Mouse (Mus musculus): Measurements from ENCODE around the gene Cenpn.

DNA sequence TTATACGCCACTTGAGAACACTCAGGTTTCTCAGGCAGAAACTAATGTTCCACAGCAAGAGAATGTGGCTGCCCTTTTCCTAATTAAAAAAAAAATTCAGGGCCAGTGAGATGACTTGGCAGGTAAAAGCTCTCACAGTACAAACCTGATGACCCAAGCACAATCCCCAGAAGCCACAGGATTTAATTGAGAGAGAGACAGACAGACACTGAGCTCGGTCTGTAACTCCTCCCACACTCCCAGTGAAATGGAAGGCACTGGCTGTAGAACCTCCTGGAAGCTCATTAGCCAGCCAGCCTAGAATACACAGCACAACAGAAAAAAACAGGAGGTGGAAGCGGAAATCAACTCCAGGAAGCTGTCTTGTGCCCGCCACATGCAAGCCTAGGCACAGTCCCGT lies 54.1 kb downstream of the Cenpn start:
- TF ChIP-seq MYOG (IDR thresholded peaks at IDR 0.05; ENCODE audit: control insufficient read depth in 1 of 3, insufficient read depth in 1 of 3, insufficient read length in 2 of 3, low read depth in 2 of 3) (no peak), POLR2A (IDR thresholded peaks at IDR 0.05; ENCODE audit: insufficient read length, low read depth) (no peak), REST (IDR thresholded peaks at IDR 0.05; ENCODE audit: insufficient read depth, insufficient read length) (no peak), USF1 (IDR thresholded peaks at IDR 0.05; ENCODE audit: low read depth) (no peak), POLR2AphosphoS2 (IDR thresholded peaks at IDR 0.05; ENCODE audit: insufficient read length, low read depth) (no peak), MAX (IDR thresholded peaks at IDR 0.05; ENCODE audit: low read depth) (no peak), TCF12 (IDR thresholded peaks at IDR 0.05; ENCODE audit: insufficient read depth, poor library complexity, severe bottlenecking) (no peak), TCF3 (IDR thresholded peaks at IDR 0.05; ENCODE audit: insufficient read length, low read depth) (no peak), E2F4 (IDR thresholded peaks at IDR 0.05; ENCODE audit: insufficient read depth) (no peak), SRF (IDR thresholded peaks at IDR 0.05; ENCODE audit: control insufficient read depth, insufficient read length, low read depth) (no peak)

All from myocyte (in vitro differentiated cells).